Mouse (Mus musculus) E14TG2a.4 (cell line): ENCODE measurements around the gene Lsamp.

Source experiments
- CTCF ChIP-seq: conservative IDR thresholded peaks from 2 replicates; pipeline ENCODE4 v1.5.1; 2014; ENCODE audit warnings: low read length
- NANOG ChIP-seq: IDR thresholded peaks from 2 replicates; pipeline ENCODE4 v1.6.1; 2014; ENCODE audit warnings: borderline replicate concordance, low read length, mixed read lengths

DNA sequence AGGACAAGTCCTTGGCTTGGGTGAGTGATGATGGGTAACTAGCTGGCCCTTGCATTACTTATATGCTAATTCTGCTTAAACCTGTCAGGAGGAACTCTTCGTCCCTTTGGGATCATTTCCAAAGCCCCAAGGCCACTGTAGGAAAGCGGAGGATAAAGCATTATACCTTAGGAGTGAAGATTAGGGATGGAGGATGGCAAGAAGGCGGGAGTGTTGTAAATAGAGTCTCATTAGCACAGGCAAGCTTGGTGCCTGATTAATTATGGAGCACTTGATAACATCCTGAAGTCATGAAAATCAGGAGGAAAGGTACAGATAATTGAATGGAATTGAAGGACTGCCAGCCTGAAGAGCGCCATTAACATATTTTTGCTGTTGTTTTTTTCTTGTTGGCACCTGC, 120.2 kb downstream of the Lsamp start:
- TF ChIP-seq NANOG = no peak
- TF ChIP-seq CTCF = no peak
